Mouse (Mus musculus) forebrain, postnatal 0 days (tissue): ENCODE measurements around the gene Hist1h4a. TPM values are rescaled to one million over a fixed set of nuclear protein-coding genes. Genes with fewer than 3 reads are reported as not detected.
A peak's percentile ranks its signal among the peaks of the same experiment; 100 is the strongest.
"Not testable (repeated sequence)": the region's sequence is repeated elsewhere in the genome, so short reads cannot be mapped to it uniquely, and the experiment has no call there.

Source experiments
- ATAC-seq: fragments of 200-750 bp; cut with Nextera tagmentation; 2 replicates; pipeline ENCODE4 v1.8.0; 2017; ENCODE audit warnings: mild to moderate bottlenecking, moderate library complexity
- DNase-seq: peaks from one replicate; pipeline ENCODE4 v3.0.0-alpha.2; 2015
- H3K27ac ChIP-seq: fragments of 300-500 bp; sonication (generic); 2 replicates; pipeline ENCODE4 v1.5.1; 2014; ENCODE audit warnings: low read depth, mild to moderate bottlenecking, antibody characterized with exemption, low read length, moderate library complexity, mixed read lengths
- H3K27me3 ChIP-seq: fragments of 300-500 bp; sonication (generic); 2 replicates; pipeline ENCODE4 v1.6.1; 2014; ENCODE audit warnings: mild to moderate bottlenecking, low read length, mixed read lengths; ENCODE audit not compliant: insufficient read depth
- H3K36me3 ChIP-seq: fragments of 300-500 bp; sonication (generic); 2 replicates; pipeline ENCODE4 v1.6.1; 2014; ENCODE audit warnings: mild to moderate bottlenecking, moderate library complexity; ENCODE audit not compliant: insufficient read depth
- H3K4me1 ChIP-seq: fragments of 300-500 bp; sonication (generic); 2 replicates; pipeline ENCODE4 v1.6.1; 2014; ENCODE audit warnings: antibody characterized with exemption; ENCODE audit not compliant: insufficient read depth
- H3K4me2 ChIP-seq: fragments of 300-500 bp; sonication (generic); 2 replicates; pipeline ENCODE4 v1.6.1; 2014; ENCODE audit warnings: low read depth, mild to moderate bottlenecking, moderate library complexity
- H3K4me3 ChIP-seq: fragments of 300-500 bp; sonication (generic); 2 replicates; pipeline ENCODE4 v1.5.1; 2014; ENCODE audit warnings: low read depth, low read length, mixed read lengths
- H3K9ac ChIP-seq: fragments of 300-500 bp; sonication (generic); 2 replicates; pipeline ENCODE4 v1.6.1; 2014; ENCODE audit warnings: mild to moderate bottlenecking
- H3K9me3 ChIP-seq: fragments of 300-500 bp; sonication (generic); 2 replicates; pipeline ENCODE4 v1.6.1; 2016; ENCODE audit warnings: low read length
- CTCF ChIP-seq: sonication (generic); IDR thresholded peaks from 2 replicates; pipeline ENCODE4 v1.5.1; 2016; ENCODE audit warnings: antibody characterized with exemption, control low read depth, low read depth
- WGBS: fragments of 180-500 bp; shearing (Covaris S2); extraction: QIAGEN DNeasy Blood & Tissue Kit; methylation state at CpG from one replicate; pipeline ENCODE4 v1.1.7; 2014; 5-methylcytosine and 5-hydroxymethylcytosine counted together
- polyA plus RNA-seq: library from polyadenylated mRNA; unstranded; fragments of >200 nt; fragmentation: Nextera tagmentation; extraction: Ambion mirVana; gene quantifications from 2 replicates; pipeline ENCODE4 v1.2.1, GENCODE M21; 2015
- total RNA-seq: library from RNA; depleted of rRNA; stranded (reverse); fragments of >200 nt; gene quantifications from 2 replicates; pipeline ENCODE4 v1.2.3, GENCODE M21; 2014

The Hist1h4a gene
- total and polyA plus RNA-seq, 2 experiments from 2014 or later: 303 TPM; not detected in 1

- no peaks in the 10 kb centered on the region for H3K27me3 ChIP-seq
Measured at GRCm38 (mm10) chr13:23757921-23758320, 3.1 kb downstream of the Hist1h4a start.

GRCm38 (mm10) chr13:23757211-23757773, 3.7 kb downstream of the Hist1h4a start:
- H3K36me3 ChIP-seq: no peaks in the 10 kb centered on the region
- ATAC-seq (peak; percentile 18), DNase-seq (peak; percentile 38)
- TF ChIP-seq CTCF: no peak
- peak overlapping the region; percentile 79 for H3K27ac ChIP-seq
- H3K9me3 ChIP-seq: no peaks in the 10 kb centered on the region
- WGBS: 2% methylated on average over 18 of the region's 23 CpGs
- H3K4me1 ChIP-seq: peaks cover 6% of the 10 kb centered on the region; the same call in 1 of the 2 replicates
- H3K27me3 ChIP-seq: no peaks in the 10 kb centered on the region
- H3K9ac ChIP-seq: peak overlapping the region; percentile 48
- H3K4me3 ChIP-seq: peak overlapping the region; percentile 36
- peak overlapping the region; percentile 62 for H3K4me2 ChIP-seq

More at GRCm38 (mm10) chr13:23757921-23758320, 3.1 kb downstream of the Hist1h4a start:
- Histone ChIP-seq H3K9ac (no peak overlapping the region), H3K9me3 (no peaks in the 10 kb centered on the region), H3K4me3 (no peak overlapping the region), H3K4me1 (peaks cover 7% of the 10 kb centered on the region; the same call in 1 of the 2 replicates), H3K4me2 (no peak overlapping the region), H3K36me3 (no peaks in the 10 kb centered on the region), H3K27ac (no peak overlapping the region)
- DNase-seq (no peak), ATAC-seq (no peak)
- 42% methylated on average over 3 of the region's 3 CpGs for WGBS
- no peak for TF ChIP-seq CTCF

- Histone ChIP-seq H3K9me3 (no peaks in the 10 kb centered on the region), H3K36me3 (no peaks in the 10 kb centered on the region), H3K27ac (peak within 1 kb of the TSS; percentile 79), H3K9ac (peak within 1 kb of the TSS; percentile 48), H3K4me2 (peak within 1 kb of the TSS; percentile 62), H3K27me3 (no peaks in the 10 kb centered on the region), H3K4me3 (peak within 1 kb of the TSS; percentile 36), H3K4me1 (peaks cover 6% of the 10 kb centered on the region; the same call in 1 of the 2 replicates)
- WGBS: under 1% methylated on average over 17 of the region's 22 CpGs
- ATAC-seq (peak; percentile 76), DNase-seq (peak; percentile 94)
- 0 out of 2 replicates have a peak, but pooled peaks have one; percentile 14 for TF ChIP-seq CTCF
Measured at GRCm38 (mm10) chr13:23756790-23757189, 4.2 kb downstream of the Hist1h4a start, which contains the start of gene Hist1h4b. Gene Hist1h4b (plus strand): TSS chr13:23757013.

- Histone ChIP-seq H3K9me3 (no peaks in the 10 kb centered on the region), H3K4me3 (no peak overlapping the region), H3K27ac (no peak overlapping the region), H3K4me2 (no peak overlapping the region), H3K27me3 (no peaks in the 10 kb centered on the region), H3K4me1 (0 out of 2 replicates have a peak, but pooled peaks cover under 1% of the 10 kb centered on the region), H3K36me3 (no peaks in the 10 kb centered on the region), H3K9ac (no peak overlapping the region)
- DNase-seq: no peak
- no peak for TF ChIP-seq CTCF
- no peak for ATAC-seq
Measured at GRCm38 (mm10) chr13:23755000-23755399, 6.0 kb downstream of the Hist1h4a start.

- H3K36me3 ChIP-seq: no peaks in the 10 kb centered on the region
- no peak for ATAC-seq
- WGBS: 48% methylated on average over 4 of the region's 4 CpGs
- no peak overlapping the region for H3K4me3 ChIP-seq
- H3K9me3 ChIP-seq: no peaks in the 10 kb centered on the region
- H3K27me3 ChIP-seq: no peaks in the 10 kb centered on the region
- no peak overlapping the region for H3K9ac ChIP-seq
- DNase-seq: no peak
- no peak for TF ChIP-seq CTCF
- no peak overlapping the region for H3K27ac ChIP-seq
- H3K4me1 ChIP-seq: no peaks in the 10 kb centered on the region
- no peak overlapping the region for H3K4me2 ChIP-seq
Measured at GRCm38 (mm10) chr13:23753314-23754078, 7.5 kb downstream of the Hist1h4a start.

GRCm38 (mm10) chr13:23752742-23753172, 8.3 kb downstream of the Hist1h4a start:
- Histone ChIP-seq H3K4me3 (no peak overlapping the region), H3K27ac (no peak overlapping the region), H3K36me3 (no peaks in the 10 kb centered on the region), H3K4me2 (peak overlapping the region; percentile 69), H3K9ac (no peak overlapping the region), H3K4me1 (no peaks in the 10 kb centered on the region), H3K27me3 (no peaks in the 10 kb centered on the region), H3K9me3 (no peaks in the 10 kb centered on the region)
- WGBS: 1% methylated on average over 6 of the region's 6 CpGs
- no peak for ATAC-seq
- DNase-seq: no peak
- TF ChIP-seq CTCF: no peak

GRCm38 (mm10) chr13:23752067-23752741, 8.8 kb downstream of the Hist1h4a start, which contains the start of gene Hist1h3b:
Gene Hist1h3b (plus strand): TSS chr13:23752267.
- Histone ChIP-seq H3K4me2 (peak within 1 kb of the TSS; percentile 69), H3K4me3 (peak within 1 kb of the TSS; percentile 40), H3K27ac (peak within 1 kb of the TSS; percentile 93), H3K9ac (peak within 1 kb of the TSS; percentile 62)
- not testable (repeated sequence) for H3K36me3 ChIP-seq, H3K9me3 ChIP-seq, H3K27me3 ChIP-seq, H3K4me1 ChIP-seq
- 1% methylated on average over 19 of the region's 47 CpGs for WGBS
- peak; percentile 76 for ATAC-seq
- peak; percentile 95 for DNase-seq
